Mouse (Mus musculus) erythroblast, embryonic 14.5 days (primary cell): ENCODE measurements around the gene Cttnbp2nl.

Experiments used
- GATA1 ChIP-seq: IDR thresholded peaks from 2 replicates; pipeline ENCODE4 v1.6.1; 2012; ENCODE audit warnings: low read length, inconsistent platforms, mixed read lengths
- TAL1 ChIP-seq: IDR thresholded peaks from 3 replicates; pipeline ENCODE4 v1.6.1; 2012; ENCODE audit warnings: low read length, inconsistent platforms, mixed read lengths

DNA sequence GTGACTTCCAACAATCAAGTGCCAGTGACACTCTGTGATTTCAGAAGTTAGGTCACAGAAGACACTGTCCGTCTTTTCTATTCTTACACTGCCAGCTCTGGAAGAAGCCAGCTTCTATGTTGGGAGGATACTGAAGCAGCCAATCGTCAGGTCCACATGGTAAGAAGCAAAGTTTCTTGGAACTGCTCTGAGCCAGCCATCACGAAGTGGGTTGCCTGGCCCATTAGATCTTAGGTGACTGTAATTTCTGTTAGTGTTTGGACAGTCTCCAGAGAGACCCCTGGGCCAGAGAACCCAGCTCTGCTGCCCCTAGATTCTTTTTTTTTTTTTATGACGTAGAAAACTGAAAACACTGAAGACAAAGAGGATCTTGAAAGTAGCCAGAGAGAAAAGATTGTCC is 44.6 kb upstream of the Cttnbp2nl start:
- TF ChIP-seq GATA1: no peak
- no peak for TF ChIP-seq TAL1
